23 mouse cellular contexts compared by ENCODE assay signal in genomic region chr2:73395516-73395915, GRCm38 (mm10). TPM values are rescaled to one million over a fixed set of nuclear protein-coding genes. Genes with fewer than 3 reads are reported as not detected.
DNase-seq lines count a peak whose midpoint lies in the region; TF ChIP-seq lines count a peak whose summit lies in the region.
"Had no signal": no experiment of that assay in that cellular context is flagged by ENCODE, and none has a peak within 500 bp of the region (broad histone marks: within the 10 kb centered on the region; RNA-seq: fewer than 3 reads in every experiment).

No protein-coding gene starts in this region.

- H3K27me3 ChIP-seq in myocyte (ENCODE audit: control insufficient read depth, insufficient read depth, insufficient read length) = no peaks in the 10 kb centered on the region
- H3K27me3 ChIP-seq: embryonic facial prominence, embryonic 12.5 days; embryonic facial prominence, embryonic 15.5 days; forebrain, embryonic 12.5 days; forebrain, embryonic 15.5 days; hindbrain, embryonic 13.5 days had no signal

- H3ac ChIP-seq in myocyte (ENCODE audit: control insufficient read depth, insufficient read length) = no peak overlapping the region

- H3K36me3 ChIP-seq in myocyte (ENCODE audit: control insufficient read depth, insufficient read depth) = no peaks in the 10 kb centered on the region
- H3K36me3 ChIP-seq: embryonic facial prominence, embryonic 12.5 days; embryonic facial prominence, embryonic 15.5 days; forebrain, embryonic 12.5 days; forebrain, embryonic 15.5 days; heart, embryonic 13.5 days; hindbrain, embryonic 10.5 days; hindbrain, embryonic 13.5 days had no signal

- intact Hi-C loops in heart, postnatal 10 days (cut with DNase I) = no loop called here
- intact Hi-C loops in gastrocnemius, postnatal 14 days (cut with DNase I; ENCODE audit: low total_unique reads) = loop anchor here (10.0 kb wide), 1 partner anchor 81 kb away; the partner anchor contains the start of genes Cir1 and Scrn3

- peak overlapping the region; percentile 25 for H3K4me2 ChIP-seq in myocyte (ENCODE audit: low read depth)
- H3K4me2 ChIP-seq: embryonic facial prominence, embryonic 12.5 days; embryonic facial prominence, embryonic 15.5 days; forebrain, embryonic 12.5 days; forebrain, embryonic 15.5 days; heart, embryonic 13.5 days; hindbrain, embryonic 13.5 days had no signal

- H3K79me2 ChIP-seq in myocyte (ENCODE audit: control insufficient read depth, insufficient read depth) = no peaks in the 10 kb centered on the region

- DNase-seq in heart, adult 11 months = peak; percentile 79
- no peak for DNase-seq in heart, postnatal 10 days
- DNase-seq in lung, adult 18-20 months = peak; percentile 63 to 70
- DNase-seq in lung, postnatal 14 days = no peak
- peak; percentile 56 for DNase-seq in lung, postnatal 25 days (ENCODE audit: low spot score)
- DNase-seq in adrenal gland, adult (ENCODE audit: inconsistent age in 2 of 2, low spot score in 1 of 2) = no peak
- DNase-seq in gastrocnemius, postnatal 14 days = no peak
- DNase-seq: adrenal gland, postnatal 10 days; cerebellum, adult 11 months; cerebellum, adult 2 months; cerebellum, adult 9-11 months; cerebellum, postnatal 25 days; gastrocnemius, postnatal 36 days; heart, adult 18-20 months; heart, postnatal 36 days had no signal

- H3K4me3 ChIP-seq in myocyte = no peak overlapping the region
- H3K4me3 ChIP-seq: embryonic facial prominence, embryonic 12.5 days; embryonic facial prominence, embryonic 15.5 days; forebrain, embryonic 12.5 days; forebrain, embryonic 15.5 days; heart, embryonic 13.5 days; hindbrain, embryonic 10.5 days; hindbrain, embryonic 13.5 days had no signal

- TF ChIP-seq POLR2A in myocyte (IDR thresholded peaks at IDR 0.05; ENCODE audit: insufficient read length, low read depth) = no peak

TF ChIP-seq in myocyte, 11 proteins besides CTCF, POLR2A, EP300 and RAD21:
- TF ChIP-seq TCF3 (IDR thresholded peaks at IDR 0.05; ENCODE audit: insufficient read length, low read depth) = no peak
- TF ChIP-seq SRF (IDR thresholded peaks at IDR 0.05; ENCODE audit: control insufficient read depth, insufficient read length, low read depth) = no peak
- TF ChIP-seq TCF12 (IDR thresholded peaks at IDR 0.05; ENCODE audit: insufficient read depth, poor library complexity, severe bottlenecking) = no peak
- no peak for TF ChIP-seq E2F4 (IDR thresholded peaks at IDR 0.05; ENCODE audit: insufficient read depth)
- no peak for TF ChIP-seq MAX (IDR thresholded peaks at IDR 0.05; ENCODE audit: low read depth)
- no peak for TF ChIP-seq MYOG (IDR thresholded peaks at IDR 0.05; ENCODE audit: control insufficient read depth in 1 of 3, insufficient read depth in 1 of 3, insufficient read length in 2 of 3, low read depth in 2 of 3)
- TF ChIP-seq REST (IDR thresholded peaks at IDR 0.05; ENCODE audit: insufficient read depth, insufficient read length) = no peak
- no peak for TF ChIP-seq MYOD1 (IDR thresholded peaks at IDR 0.05; ENCODE audit: control insufficient read depth in 1 of 3, insufficient read length in 2 of 3, low read depth in 2 of 3)

RNA-seq across cellular contexts. Expression of gene Gpr155, which starts 9.1 kb away (rescaled TPM):
- total RNA-seq in heart, postnatal 10 days (2021) = 10 to 100 TPM in 1 of 2 experiments, 1 to 10 TPM in 1; 8.4 to 10.1 TPM
- polyA plus RNA-seq in myocyte (2012; fragmentation: generic; extraction: Trizol) = 7.6 TPM
- 10 to 100 TPM; 10.9 to 12.0 TPM for total RNA-seq in gastrocnemius, postnatal 14 days (2021)

Comparison
In these comparisons a context has a peak if more than half of its experiments do, and no peak if none do; other contexts are left out.
1. DNase-seq: peak in heart, adult 11 months (single experiment), lung, adult 18-20 months (2 of 2) and lung, postnatal 25 days (single experiment); none in heart, postnatal 10 days (0 of 2), lung, postnatal 14 days (single experiment), adrenal gland, adult (0 of 2) and gastrocnemius, postnatal 14 days (single experiment).